Comparison of ENCODE assay signal across 35 mouse cellular contexts in the genomic region with DNA sequence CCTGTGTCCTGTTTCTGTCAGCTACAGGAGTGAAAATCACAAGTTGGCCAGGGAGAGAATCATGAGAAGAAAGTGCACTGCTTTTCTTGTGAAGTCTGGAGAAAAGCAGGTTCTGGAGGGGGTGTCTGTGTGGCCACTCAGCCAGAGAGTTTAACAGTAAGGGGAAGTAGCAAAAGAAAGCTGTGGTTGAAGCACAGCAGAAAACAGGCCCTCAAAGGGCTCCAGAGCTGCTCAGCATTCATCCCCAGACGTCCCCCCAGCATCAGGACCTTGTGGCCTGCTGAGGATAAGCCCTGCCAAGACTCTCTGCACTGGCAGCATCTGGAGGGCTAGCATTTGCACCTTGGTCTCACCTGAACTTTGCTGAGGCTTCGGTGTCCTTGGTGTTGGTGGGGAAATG. TPM values are rescaled to one million over a fixed set of nuclear protein-coding genes. Genes with fewer than 3 reads are reported as not detected.
"Had no signal": no experiment of that assay in that cellular context is flagged by ENCODE, and none has a peak within 500 bp of the region (broad histone marks: within the 10 kb centered on the region; RNA-seq: fewer than 3 reads in every experiment).

No protein-coding gene starts in this region.

- H3K36me3 ChIP-seq: limb, embryonic 10.5 days; limb, embryonic 12.5 days; limb, embryonic 13.5 days; limb, embryonic 15.5 days; liver, embryonic 12.5 days; liver, embryonic 13.5 days; liver, embryonic 15.5 days; lung, embryonic 15.5 days; midbrain, embryonic 10.5 days; midbrain, embryonic 12.5 days; midbrain, embryonic 13.5 days; midbrain, embryonic 15.5 days; neural tube, embryonic 12.5 days had no signal

- H3K4me2 ChIP-seq: limb, embryonic 12.5 days; limb, embryonic 13.5 days; limb, embryonic 15.5 days; liver, embryonic 11.5 days; liver, embryonic 12.5 days; liver, embryonic 13.5 days; liver, embryonic 15.5 days; lung, embryonic 14.5 days; lung, embryonic 15.5 days; midbrain, embryonic 11.5 days; midbrain, embryonic 12.5 days; midbrain, embryonic 13.5 days; midbrain, embryonic 15.5 days; neural tube, embryonic 12.5 days had no signal

- DNase-seq: left cerebral cortex, postnatal 4 days; liver; liver, embryonic 13.5 days; liver, postnatal 0 days; lung, adult 18-20 months; lung, adult 2 months; lung, embryonic 14.5 days; lung, postnatal 10 days; lung, postnatal 14 days; lung, postnatal 36 days; lung, postnatal 4 days; midbrain, embryonic 14.5 days had no signal

- H3K4me3 ChIP-seq: limb, embryonic 10.5 days; limb, embryonic 12.5 days; limb, embryonic 13.5 days; limb, embryonic 15.5 days; liver, embryonic 12.5 days; liver, embryonic 13.5 days; liver, embryonic 15.5 days; lung, embryonic 15.5 days; midbrain, embryonic 10.5 days; midbrain, embryonic 12.5 days; midbrain, embryonic 13.5 days; midbrain, embryonic 15.5 days; myocyte; neural tube, embryonic 12.5 days had no signal

- H3K4me1 ChIP-seq: limb, embryonic 10.5 days; limb, embryonic 12.5 days; limb, embryonic 13.5 days; limb, embryonic 15.5 days; liver, embryonic 12.5 days; liver, embryonic 13.5 days; liver, embryonic 15.5 days; lung, embryonic 15.5 days; midbrain, embryonic 10.5 days; midbrain, embryonic 12.5 days; midbrain, embryonic 13.5 days; midbrain, embryonic 15.5 days; neural tube, embryonic 12.5 days had no signal

- H3K9ac ChIP-seq: limb, embryonic 12.5 days; limb, embryonic 13.5 days; limb, embryonic 15.5 days; liver, embryonic 12.5 days; liver, embryonic 13.5 days; liver, embryonic 14.5 days; liver, embryonic 15.5 days; liver, postnatal 0 days; lung, embryonic 14.5 days; lung, embryonic 15.5 days; midbrain, embryonic 12.5 days; midbrain, embryonic 13.5 days; midbrain, embryonic 15.5 days; neural tube, embryonic 12.5 days had no signal

- H3K27ac ChIP-seq: limb, embryonic 10.5 days; limb, embryonic 12.5 days; limb, embryonic 13.5 days; limb, embryonic 15.5 days; liver, embryonic 12.5 days; liver, embryonic 13.5 days; liver, embryonic 14.5 days; liver, embryonic 15.5 days; lung, embryonic 15.5 days; macrophage; midbrain, embryonic 10.5 days; midbrain, embryonic 12.5 days; midbrain, embryonic 13.5 days; midbrain, embryonic 15.5 days; neural tube, embryonic 12.5 days had no signal

- ATAC-seq: liver, embryonic 12.5 days; liver, postnatal 0 days; lung, postnatal 0 days; midbrain, embryonic 13.5 days; midbrain, embryonic 15.5 days; midbrain, embryonic 16.5 days had no signal

- H3K9me3 ChIP-seq: limb, embryonic 10.5 days; limb, embryonic 12.5 days; limb, embryonic 13.5 days; limb, embryonic 15.5 days; liver, embryonic 12.5 days; liver, embryonic 13.5 days; liver, embryonic 15.5 days; lung, embryonic 15.5 days; midbrain, embryonic 10.5 days; midbrain, embryonic 12.5 days; midbrain, embryonic 13.5 days; midbrain, embryonic 15.5 days; neural tube, embryonic 12.5 days had no signal

RNA-seq across cellular contexts. Expression of a gene that starts 34.2 kb away (rescaled TPM):
- polyA plus RNA-seq: macrophage had no signal

RNA-seq across cellular contexts. Expression of a gene that starts 56.0 kb away (rescaled TPM):
- total RNA-seq: liver, adult 2 months; megakaryocyte-erythroid progenitor cell, adult 5-6 weeks; monocyte, adult 5-6 weeks had no signal
- polyA plus RNA-seq: limb, embryonic 10.5 days; liver, adult 2 months; macrophage; myocyte; neural tube, embryonic 11.5 days had no signal
